Mouse (Mus musculus): ENCODE data around the gene Mov10l1. TPM values are rescaled to one million over a fixed set of nuclear protein-coding genes. Genes with fewer than 3 reads are reported as not detected.

Gene Mov10l1
- polyA plus RNA-seq, 1 experiment from 2014 or later: not detected

- peaks cover 16% of the 10 kb centered on the region for H3K4me1 ChIP-seq (ENCODE audit: control insufficient read depth, insufficient read depth, low read length)
- H3K4me3 ChIP-seq (replicated peaks; ENCODE audit: low read depth, low read length): peak overlapping the region; percentile 91
- peak overlapping the region; percentile 89 for H3K27ac ChIP-seq (replicated peaks; ENCODE audit: low read depth, low read length)
- no peaks in the 10 kb centered on the region for H3K9me3 ChIP-seq (ENCODE audit: control insufficient read depth, low read length)
- no peak for DNase-seq
- 3% methylated on average over 68 of the region's 68 CpGs for WGBS
- peaks cover 57% of the 10 kb centered on the region for H3K36me3 ChIP-seq (ENCODE audit: control insufficient read depth, insufficient read depth, low read length)
- peak overlapping the region; percentile 94 for H3K4me2 ChIP-seq (ENCODE audit: low read length)
- peak; percentile 55 for ATAC-seq (ENCODE audit: low FRiP score, low TSS enrichment)
- H3K27me3 ChIP-seq (ENCODE audit: control insufficient read depth, insufficient read depth, low read length): no peaks in the 10 kb centered on the region
- peak overlapping the region; percentile 90 for H3K9ac ChIP-seq (replicated peaks; ENCODE audit: low read length)
Observed at GRCm38 (mm10) chr15:89089248-89090051, 106.7 kb downstream of the Mov10l1 start.

- H3K36me3 ChIP-seq (ENCODE audit: control insufficient read depth, insufficient read depth, low read length): peaks cover 57% of the 10 kb centered on the region
- no peak for ATAC-seq (ENCODE audit: low FRiP score, low TSS enrichment)
- no peak for DNase-seq
- H3K9ac ChIP-seq (replicated peaks; ENCODE audit: low read length): no peak overlapping the region
- no peaks in the 10 kb centered on the region for H3K9me3 ChIP-seq (ENCODE audit: control insufficient read depth, low read length)
- 88% methylated on average over 4 of the region's 4 CpGs for WGBS
- H3K27me3 ChIP-seq (ENCODE audit: control insufficient read depth, insufficient read depth, low read length): no peaks in the 10 kb centered on the region
- H3K4me2 ChIP-seq (ENCODE audit: low read length): peak overlapping the region; percentile 94; the same call in 1 of the 2 replicates
- H3K27ac ChIP-seq (replicated peaks; ENCODE audit: low read depth, low read length): no peak overlapping the region
- no peak overlapping the region for H3K4me3 ChIP-seq (replicated peaks; ENCODE audit: low read depth, low read length)
- peaks cover 16% of the 10 kb centered on the region for H3K4me1 ChIP-seq (ENCODE audit: control insufficient read depth, insufficient read depth, low read length)
Observed at GRCm38 (mm10) chr15:89090662-89091061, 108.0 kb downstream of the Mov10l1 start.

- Histone ChIP-seq H3K27ac (replicated peaks; ENCODE audit: low read depth, low read length) (no peak overlapping the region), H3K36me3 (ENCODE audit: control insufficient read depth, insufficient read depth, low read length) (peaks cover 57% of the 10 kb centered on the region), H3K4me2 (ENCODE audit: low read length) (no peak overlapping the region), H3K9me3 (ENCODE audit: control insufficient read depth, low read length) (no peaks in the 10 kb centered on the region), H3K4me1 (ENCODE audit: control insufficient read depth, insufficient read depth, low read length) (peaks cover 16% of the 10 kb centered on the region), H3K9ac (replicated peaks; ENCODE audit: low read length) (no peak overlapping the region), H3K27me3 (ENCODE audit: control insufficient read depth, insufficient read depth, low read length) (no peaks in the 10 kb centered on the region), H3K4me3 (replicated peaks; ENCODE audit: low read depth, low read length) (no peak overlapping the region)
- 74% methylated on average over 5 of the region's 5 CpGs for WGBS
- DNase-seq (no peak), ATAC-seq (ENCODE audit: low FRiP score, low TSS enrichment) (no peak)
Observed at GRCm38 (mm10) chr15:89092181-89092580, 109.5 kb downstream of the Mov10l1 start.

- Histone ChIP-seq H3K4me1 (ENCODE audit: control insufficient read depth, insufficient read depth, low read length) (no peaks in the 10 kb centered on the region), H3K9ac (replicated peaks; ENCODE audit: low read length) (no peak overlapping the region), H3K9me3 (ENCODE audit: control insufficient read depth, low read length) (no peaks in the 10 kb centered on the region), H3K4me2 (ENCODE audit: low read length) (no peak overlapping the region), H3K4me3 (replicated peaks; ENCODE audit: low read depth, low read length) (no peak overlapping the region), H3K36me3 (ENCODE audit: control insufficient read depth, insufficient read depth, low read length) (peaks cover 100% of the 10 kb centered on the region), H3K27me3 (ENCODE audit: control insufficient read depth, insufficient read depth, low read length) (no peaks in the 10 kb centered on the region), H3K27ac (replicated peaks; ENCODE audit: low read depth, low read length) (no peak overlapping the region)
- WGBS: 95% methylated on average over 5 of the region's 5 CpGs
- DNase-seq (no peak), ATAC-seq (ENCODE audit: low FRiP score, low TSS enrichment) (no peak)
Observed at GRCm38 (mm10) chr15:89097450-89097849, 114.7 kb downstream of the Mov10l1 start.

- H3K4me3 ChIP-seq (replicated peaks; ENCODE audit: low read depth, low read length): no peak overlapping the region
- H3K4me2 ChIP-seq (ENCODE audit: low read length): no peak overlapping the region
- ATAC-seq (ENCODE audit: low FRiP score, low TSS enrichment) (no peak), DNase-seq (no peak)
- 92% methylated on average over 7 of the region's 7 CpGs for WGBS
- H3K36me3 ChIP-seq (ENCODE audit: control insufficient read depth, insufficient read depth, low read length): peaks cover 99% of the 10 kb centered on the region
- no peaks in the 10 kb centered on the region for H3K4me1 ChIP-seq (ENCODE audit: control insufficient read depth, insufficient read depth, low read length)
- H3K9ac ChIP-seq (replicated peaks; ENCODE audit: low read length): no peak overlapping the region
- H3K27me3 ChIP-seq (ENCODE audit: control insufficient read depth, insufficient read depth, low read length): no peaks in the 10 kb centered on the region
- no peak overlapping the region for H3K27ac ChIP-seq (replicated peaks; ENCODE audit: low read depth, low read length)
- H3K9me3 ChIP-seq (ENCODE audit: control insufficient read depth, low read length): no peaks in the 10 kb centered on the region
Observed at GRCm38 (mm10) chr15:89098616-89099015, 115.9 kb downstream of the Mov10l1 start.

- H3K36me3 ChIP-seq (ENCODE audit: control insufficient read depth, insufficient read depth, low read length): peaks cover 99% of the 10 kb centered on the region
- no peak for DNase-seq
- no peaks in the 10 kb centered on the region for H3K4me1 ChIP-seq (ENCODE audit: control insufficient read depth, insufficient read depth, low read length)
- no peak overlapping the region for H3K4me3 ChIP-seq (replicated peaks; ENCODE audit: low read depth, low read length)
- no peaks in the 10 kb centered on the region for H3K9me3 ChIP-seq (ENCODE audit: control insufficient read depth, low read length)
- no peak overlapping the region for H3K9ac ChIP-seq (replicated peaks; ENCODE audit: low read length)
- no peak overlapping the region for H3K4me2 ChIP-seq (ENCODE audit: low read length)
- WGBS: 93% methylated on average over 12 of the region's 12 CpGs
- no peak for ATAC-seq (ENCODE audit: low FRiP score, low TSS enrichment)
- no peaks in the 10 kb centered on the region for H3K27me3 ChIP-seq (ENCODE audit: control insufficient read depth, insufficient read depth, low read length)
- H3K27ac ChIP-seq (replicated peaks; ENCODE audit: low read depth, low read length): no peak overlapping the region
Observed at GRCm38 (mm10) chr15:89100823-89101222, 118.1 kb downstream of the Mov10l1 start.

- Histone ChIP-seq H3K4me3 (replicated peaks; ENCODE audit: low read depth, low read length) (no peak overlapping the region), H3K27me3 (ENCODE audit: control insufficient read depth, insufficient read depth, low read length) (no peaks in the 10 kb centered on the region), H3K9ac (replicated peaks; ENCODE audit: low read length) (no peak overlapping the region), H3K4me1 (ENCODE audit: control insufficient read depth, insufficient read depth, low read length) (no peaks in the 10 kb centered on the region), H3K36me3 (ENCODE audit: control insufficient read depth, insufficient read depth, low read length) (peaks cover 99% of the 10 kb centered on the region), H3K9me3 (ENCODE audit: control insufficient read depth, low read length) (no peaks in the 10 kb centered on the region), H3K4me2 (ENCODE audit: low read length) (no peak overlapping the region), H3K27ac (replicated peaks; ENCODE audit: low read depth, low read length) (no peak overlapping the region)
- WGBS: 40% methylated on average over 5 of the region's 5 CpGs
- ATAC-seq (ENCODE audit: low FRiP score, low TSS enrichment): no peak
- no peak for DNase-seq
Observed at GRCm38 (mm10) chr15:89102646-89103045, 119.9 kb downstream of the Mov10l1 start.

- ATAC-seq (ENCODE audit: low FRiP score, low TSS enrichment) (no peak), DNase-seq (no peak)
- Histone ChIP-seq H3K4me3 (replicated peaks; ENCODE audit: low read depth, low read length) (no peak overlapping the region), H3K36me3 (ENCODE audit: control insufficient read depth, insufficient read depth, low read length) (peaks cover 99% of the 10 kb centered on the region), H3K9ac (replicated peaks; ENCODE audit: low read length) (no peak overlapping the region), H3K27me3 (ENCODE audit: control insufficient read depth, insufficient read depth, low read length) (no peaks in the 10 kb centered on the region), H3K27ac (replicated peaks; ENCODE audit: low read depth, low read length) (no peak overlapping the region), H3K9me3 (ENCODE audit: control insufficient read depth, low read length) (no peaks in the 10 kb centered on the region), H3K4me2 (ENCODE audit: low read length) (no peak overlapping the region), H3K4me1 (ENCODE audit: control insufficient read depth, insufficient read depth, low read length) (no peaks in the 10 kb centered on the region)
- 87% methylated on average over 10 of the region's 10 CpGs for WGBS
Observed at GRCm38 (mm10) chr15:89103921-89104320, 121.2 kb downstream of the Mov10l1 start.

GRCm38 (mm10) chr15:89104425-89104824, 121.7 kb downstream of the Mov10l1 start:
- Histone ChIP-seq H3K4me1 (ENCODE audit: control insufficient read depth, insufficient read depth, low read length) (no peaks in the 10 kb centered on the region), H3K4me2 (ENCODE audit: low read length) (no peak overlapping the region), H3K36me3 (ENCODE audit: control insufficient read depth, insufficient read depth, low read length) (peaks cover 99% of the 10 kb centered on the region), H3K4me3 (replicated peaks; ENCODE audit: low read depth, low read length) (no peak overlapping the region), H3K9me3 (ENCODE audit: control insufficient read depth, low read length) (no peaks in the 10 kb centered on the region), H3K27ac (replicated peaks; ENCODE audit: low read depth, low read length) (no peak overlapping the region), H3K27me3 (ENCODE audit: control insufficient read depth, insufficient read depth, low read length) (no peaks in the 10 kb centered on the region), H3K9ac (replicated peaks; ENCODE audit: low read length) (no peak overlapping the region)
- DNase-seq (no peak), ATAC-seq (ENCODE audit: low FRiP score, low TSS enrichment) (no peak)
- 93% methylated on average over 8 of the region's 8 CpGs for WGBS

Measured in midbrain, embryonic 14.5 days (tissue).